Mouse (Mus musculus) adrenal gland, postnatal 14 days (tissue): ENCODE data around the gene B230104I21Rik. TPM values are rescaled to one million over a fixed set of nuclear protein-coding genes. Genes with fewer than 3 reads are reported as not detected.

Experiments used
- DNase-seq: peaks from one replicate; pipeline ENCODE4 v3.0.0; 2021; ENCODE audit warnings: mixed read lengths
- total RNA-seq: library from RNA; stranded (reverse); gene quantifications from 2 replicates; pipeline ENCODE4 v1.2.3, GENCODE M21; 2021

B230104I21Rik gene
- total RNA-seq, 1 experiment from 2014 or later, result not detected

DNA sequence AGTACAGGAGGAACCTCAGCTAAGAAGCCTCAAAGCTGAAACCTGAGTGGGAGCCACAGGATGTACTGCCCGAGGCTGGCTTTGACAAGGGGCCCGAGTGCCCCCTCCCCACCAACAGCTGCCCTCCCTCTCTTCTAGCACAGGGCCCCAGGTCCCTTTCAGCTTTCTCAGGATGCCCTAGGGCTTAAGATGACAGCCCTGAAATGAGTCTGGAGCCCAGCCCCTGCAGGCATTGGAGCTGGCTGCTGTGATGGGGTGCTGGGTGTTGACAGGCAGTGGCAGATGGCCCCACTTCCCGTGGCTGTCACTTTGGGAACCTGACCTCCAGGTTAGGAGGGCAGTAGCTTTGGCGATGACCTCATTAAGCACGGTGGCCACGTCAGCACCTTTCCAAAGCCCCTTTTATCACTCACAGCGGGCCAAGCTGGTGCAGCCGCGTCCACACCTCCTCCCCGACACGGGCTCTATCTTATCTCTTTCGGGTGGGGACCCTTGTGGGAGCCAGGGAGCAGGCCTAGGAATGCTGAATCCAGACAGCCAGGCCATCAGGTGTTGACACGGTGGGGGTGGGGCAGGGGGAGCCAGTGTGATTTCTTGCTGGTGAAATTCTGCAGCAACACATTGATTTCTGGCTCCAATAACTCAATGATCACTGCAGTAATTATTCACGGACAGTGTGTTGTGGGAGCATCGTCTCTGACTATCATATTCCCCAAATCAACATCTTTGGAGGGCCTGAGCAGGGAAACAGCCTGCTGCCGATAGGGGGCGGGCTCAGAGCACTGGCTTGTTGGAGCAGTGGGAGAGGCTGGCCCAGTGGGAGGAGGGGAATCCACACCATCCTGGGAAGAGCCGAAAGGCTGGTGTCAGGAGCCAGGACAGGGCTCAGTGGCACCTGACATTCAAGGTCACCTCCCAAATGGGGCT lies 57.5 kb downstream of the B230104I21Rik start:
- DNase-seq, result peak; percentile 48

DNA sequence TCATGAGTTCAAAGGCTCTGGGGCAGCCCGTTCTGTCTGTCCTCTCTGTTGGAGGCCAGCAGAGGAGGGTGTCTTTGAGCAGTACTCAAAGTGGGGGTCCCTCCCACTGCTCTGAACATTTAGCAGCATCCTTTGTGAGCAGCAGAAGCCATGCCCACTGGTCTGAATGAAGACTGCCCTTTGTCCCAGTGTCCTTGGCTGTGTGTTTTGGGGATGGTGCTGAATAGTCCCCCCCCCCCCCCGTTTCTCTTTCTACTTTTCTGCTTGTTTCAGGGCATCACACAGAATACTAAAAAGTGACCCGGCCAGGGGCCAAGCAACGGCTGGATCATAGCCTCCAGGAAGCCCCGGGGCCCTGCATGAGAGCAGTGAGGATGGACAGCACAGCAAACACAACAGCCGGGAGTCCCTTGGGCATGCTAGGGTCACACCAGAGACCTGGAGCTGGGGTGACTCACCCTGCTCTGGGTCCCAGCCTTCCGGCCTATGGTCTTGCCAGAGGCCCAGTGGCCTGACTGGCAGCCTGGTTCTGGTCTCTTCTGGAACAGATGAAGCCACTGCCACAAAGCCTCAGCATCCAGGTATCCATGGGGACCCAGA lies 58.3 kb downstream of the B230104I21Rik start:
- DNase-seq, result no peak

DNA sequence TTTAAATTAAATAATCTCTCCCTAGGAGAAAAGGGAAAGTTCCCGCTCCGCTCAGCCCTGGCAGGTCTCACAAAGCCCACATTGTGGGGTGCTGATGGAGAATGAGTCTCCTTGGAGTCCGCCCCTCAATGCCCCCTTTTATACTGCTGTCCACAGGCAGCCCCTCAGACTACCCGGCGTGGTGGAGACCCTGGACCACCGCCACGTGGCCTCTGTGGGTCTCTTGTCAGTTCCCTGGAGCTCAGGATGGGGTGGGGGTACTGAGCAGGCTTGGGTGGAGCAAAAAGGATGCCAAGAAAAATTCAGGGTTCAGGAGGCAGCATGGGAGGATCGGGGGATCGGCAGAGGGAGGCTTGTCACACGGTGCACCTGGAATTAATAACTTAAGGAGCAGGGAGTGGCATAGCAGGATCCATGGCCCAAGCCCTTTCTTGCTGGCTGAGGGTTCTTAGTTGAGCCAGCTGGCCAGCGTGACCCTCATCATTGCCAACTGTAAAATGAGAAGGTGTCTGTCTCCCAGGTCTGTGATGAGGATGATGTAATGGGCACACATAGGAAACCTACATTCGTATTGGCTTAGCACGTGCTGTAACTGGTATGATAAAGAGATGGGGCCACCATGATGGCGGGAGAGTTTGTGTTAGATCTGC lies 60.9 kb downstream of the B230104I21Rik start:
- DNase-seq, result no peak

Other genes with a start within 250 kb of the B230104I21Rik start
- not detected in 2 replicates for gene Trp73, start 195.9 kb upstream of the B230104I21Rik start, total RNA-seq
- gene Wrap73, start 193.8 kb upstream of the B230104I21Rik start, total RNA-seq, result 13.7 and 18.9 TPM in 2 replicates
- 125 and 132 TPM in 2 replicates for gene Tprgl, start 175.5 kb upstream of the B230104I21Rik start, total RNA-seq
- 7.3 and 8.3 TPM in 2 replicates for gene Megf6, start 165.4 kb upstream of the B230104I21Rik start, total RNA-seq
- 0.53 and 1.2 TPM in 2 replicates for gene Arhgef16, start 34.5 kb upstream of the B230104I21Rik start, total RNA-seq